Mouse (Mus musculus) brain, embryonic 14.5 days (tissue): Measurements from ENCODE around the gene Dydc2.

ENCODE experiments used
- CTCF ChIP-seq: fragments of 200-500 bp; IDR thresholded peaks from 2 replicates; pipeline ENCODE4 v1.5.1; 2012; ENCODE audit warnings: inconsistent platforms, mild to moderate bottlenecking, moderate library complexity, borderline replicate concordance; ENCODE audit not compliant: insufficient read depth, insufficient read length; ENCODE audit errors: extremely low read depth
- POLR2A ChIP-seq: fragments of 200-500 bp; IDR thresholded peaks from 2 replicates; pipeline ENCODE4 v1.6.1; 2012; ENCODE audit warnings: mild to moderate bottlenecking, inconsistent platforms, borderline replicate concordance; ENCODE audit not compliant: poor library complexity, insufficient read depth, insufficient read length, severe bottlenecking; ENCODE audit errors: extremely low read depth

- TF ChIP-seq POLR2A (no peak), CTCF (no peak)
These were observed 55.9 kb downstream of the Dydc2 start for GRCm38 (mm10) chr14:41013143-41013542.
